Mouse (Mus musculus) stomach, embryonic 15.5 days (tissue): ENCODE measurements around the gene Ccdc169. TPM values are rescaled to one million over a fixed set of nuclear protein-coding genes. Genes with fewer than 3 reads are reported as not detected.

Experiments
- ATAC-seq: fragments of 200-750 bp; cut with Nextera tagmentation; 2 replicates; pipeline ENCODE4 v1.8.0; 2017; ENCODE audit warnings: low read depth, moderate number of reproducible peaks, moderate TSS enrichment; ENCODE audit not compliant: insufficient read depth, low FRiP score
- H3K27ac ChIP-seq: fragments of 300-500 bp; sonication (generic); 2 replicates; pipeline ENCODE4 v1.5.1; 2015; ENCODE audit warnings: mild to moderate bottlenecking, inconsistent platforms
- H3K27me3 ChIP-seq: fragments of 300-500 bp; sonication (generic); replicated peaks from 2 replicates; pipeline ENCODE4 v1.6.1; 2015; ENCODE audit warnings: inconsistent platforms
- H3K36me3 ChIP-seq: fragments of 300-500 bp; sonication (generic); 2 replicates; pipeline ENCODE4 v1.6.1; 2015; ENCODE audit warnings: inconsistent platforms
- H3K4me1 ChIP-seq: fragments of 300-500 bp; sonication (generic); 2 replicates; pipeline ENCODE4 v1.6.1; 2015; ENCODE audit warnings: inconsistent platforms
- H3K4me2 ChIP-seq: fragments of 300-500 bp; sonication (generic); 2 replicates; pipeline ENCODE4 v1.6.1; 2015; ENCODE audit warnings: mild to moderate bottlenecking, inconsistent platforms
- H3K4me3 ChIP-seq: fragments of 300-500 bp; sonication (generic); replicated peaks from 2 replicates; pipeline ENCODE4 v1.5.1; 2015; ENCODE audit warnings: inconsistent platforms
- H3K9ac ChIP-seq: fragments of 300-500 bp; sonication (generic); 2 replicates; pipeline ENCODE4 v1.6.1; 2015; ENCODE audit warnings: inconsistent platforms
- H3K9me3 ChIP-seq: fragments of 300-500 bp; sonication (generic); 2 replicates; pipeline ENCODE4 v1.6.1; 2016; ENCODE audit warnings: inconsistent platforms
- WGBS: fragments of 180-500 bp; shearing (Covaris S2); methylation state at CpG from one replicate; pipeline ENCODE4 v1.1.7; 2015; 5-methylcytosine and 5-hydroxymethylcytosine counted together
- polyA plus RNA-seq: library from polyadenylated mRNA; unstranded; fragments of >200 nt; fragmentation: Nextera tagmentation; extraction: Ambion mirVana; gene quantifications from 2 replicates; pipeline ENCODE4 v1.2.1, GENCODE M21; 2015

The Ccdc169 gene
- polyA plus RNA-seq, 1 experiment from 2014 or later = 0.09 TPM

GRCm38 (mm10) chr3:55105372-55106023, 31.6 kb upstream of the Ccdc169 start:
- no peak overlapping the region for H3K27ac ChIP-seq
- no peaks in the 10 kb centered on the region for H3K27me3 ChIP-seq
- H3K9me3 ChIP-seq = no peaks in the 10 kb centered on the region
- no peaks in the 10 kb centered on the region for H3K4me1 ChIP-seq
- H3K36me3 ChIP-seq = no peaks in the 10 kb centered on the region
- no peak overlapping the region for H3K9ac ChIP-seq
- no peak overlapping the region for H3K4me3 ChIP-seq
- ATAC-seq = no peak
- 67% methylated on average over 14 of the region's 14 CpGs for WGBS
- H3K4me2 ChIP-seq = no peak overlapping the region

- no peak overlapping the region for H3K27ac ChIP-seq
- WGBS = 80% methylated on average over 17 of the region's 17 CpGs
Measured at GRCm38 (mm10) chr3:55106051-55106450, 31.1 kb upstream of the Ccdc169 start.

GRCm38 (mm10) chr3:55109097-55109496, 28.0 kb upstream of the Ccdc169 start:
- H3K4me2 ChIP-seq = no peak overlapping the region
- no peaks in the 10 kb centered on the region for H3K36me3 ChIP-seq
- no peak overlapping the region for H3K9ac ChIP-seq
- 70% methylated on average over 4 of the region's 4 CpGs for WGBS
- no peaks in the 10 kb centered on the region for H3K9me3 ChIP-seq
- no peak overlapping the region for H3K27ac ChIP-seq
- no peak overlapping the region for H3K4me3 ChIP-seq
- no peaks in the 10 kb centered on the region for H3K27me3 ChIP-seq
- no peak for ATAC-seq
- H3K4me1 ChIP-seq = no peaks in the 10 kb centered on the region

More at GRCm38 (mm10) chr3:55106051-55106450, 31.1 kb upstream of the Ccdc169 start:
- Histone ChIP-seq H3K4me1 (no peaks in the 10 kb centered on the region), H3K4me3 (no peak overlapping the region), H3K9ac (no peak overlapping the region), H3K4me2 (no peak overlapping the region), H3K9me3 (no peaks in the 10 kb centered on the region), H3K27me3 (no peaks in the 10 kb centered on the region), H3K36me3 (no peaks in the 10 kb centered on the region)
- ATAC-seq = no peak

- Histone ChIP-seq H3K27me3 (no peaks in the 10 kb centered on the region), H3K4me1 (peaks cover 3% of the 10 kb centered on the region; the same call in 1 of the 2 replicates), H3K27ac (peak within 1 kb of the TSS; percentile 92), H3K9ac (peak within 1 kb of the TSS; percentile 98), H3K4me3 (peak within 1 kb of the TSS; percentile 88), H3K4me2 (peak within 1 kb of the TSS; percentile 54), H3K36me3 (peaks cover 3% of the 10 kb centered on the region; the same call in 1 of the 2 replicates), H3K9me3 (no peaks in the 10 kb centered on the region)
- peak; percentile 93 for ATAC-seq
- WGBS = 2% methylated on average over 58 of the region's 58 CpGs
Measured at GRCm38 (mm10) chr3:55111935-55112709, 25.0 kb upstream of the Ccdc169 start, which contains the start of gene Spg20. Gene Spg20 (plus strand): TSS chr3:55112108.

GRCm38 (mm10) chr3:55112710-55113415, 24.3 kb upstream of the Ccdc169 start:
- Histone ChIP-seq H3K4me2 (peak overlapping the region; percentile 54), H3K27ac (peak overlapping the region; percentile 92), H3K36me3 (peaks cover 10% of the 10 kb centered on the region; the same call in 1 of the 2 replicates), H3K9ac (peak overlapping the region; percentile 98), H3K9me3 (no peaks in the 10 kb centered on the region), H3K4me3 (peak overlapping the region; percentile 88), H3K27me3 (no peaks in the 10 kb centered on the region), H3K4me1 (peaks cover 3% of the 10 kb centered on the region; the same call in 1 of the 2 replicates)
- peak; percentile 37; the same call in 1 of the 2 replicates for ATAC-seq
- 33% methylated on average over 16 of the region's 16 CpGs for WGBS

- Histone ChIP-seq H3K4me1 (peaks cover 3% of the 10 kb centered on the region; the same call in 1 of the 2 replicates), H3K36me3 (peaks cover 23% of the 10 kb centered on the region), H3K9me3 (no peaks in the 10 kb centered on the region), H3K9ac (no peak overlapping the region), H3K4me3 (no peak overlapping the region), H3K27ac (no peak overlapping the region), H3K4me2 (no peak overlapping the region), H3K27me3 (no peaks in the 10 kb centered on the region)
- WGBS = 51% methylated on average over 7 of the region's 7 CpGs
- no peak for ATAC-seq
Measured at GRCm38 (mm10) chr3:55114313-55115065, 22.6 kb upstream of the Ccdc169 start.

- Histone ChIP-seq H3K4me3 (no peak overlapping the region), H3K4me1 (peaks cover 3% of the 10 kb centered on the region; the same call in 1 of the 2 replicates), H3K27me3 (no peaks in the 10 kb centered on the region), H3K4me2 (no peak overlapping the region), H3K9me3 (no peaks in the 10 kb centered on the region), H3K9ac (no peak overlapping the region), H3K27ac (no peak overlapping the region), H3K36me3 (peaks cover 23% of the 10 kb centered on the region)
- ATAC-seq = no peak
- 72% methylated on average over 1 of the region's 1 CpGs for WGBS
Measured at GRCm38 (mm10) chr3:55115071-55115470, 22.1 kb upstream of the Ccdc169 start.

- Histone ChIP-seq H3K4me2 (no peak overlapping the region), H3K4me3 (no peak overlapping the region), H3K27me3 (no peaks in the 10 kb centered on the region), H3K36me3 (peaks cover 23% of the 10 kb centered on the region), H3K9ac (no peak overlapping the region), H3K9me3 (no peaks in the 10 kb centered on the region), H3K27ac (no peak overlapping the region), H3K4me1 (peaks cover 3% of the 10 kb centered on the region; the same call in 1 of the 2 replicates)
- 86% methylated on average over 8 of the region's 8 CpGs for WGBS
- no peak for ATAC-seq
Measured at GRCm38 (mm10) chr3:55115989-55116388, 21.1 kb upstream of the Ccdc169 start.

- H3K36me3 ChIP-seq = peaks cover 38% of the 10 kb centered on the region
- H3K27ac ChIP-seq = no peak overlapping the region
- H3K9me3 ChIP-seq = no peaks in the 10 kb centered on the region
- no peak for ATAC-seq
- H3K4me1 ChIP-seq = peaks cover 3% of the 10 kb centered on the region; the same call in 1 of the 2 replicates
- no peak overlapping the region for H3K4me3 ChIP-seq
- no peaks in the 10 kb centered on the region for H3K27me3 ChIP-seq
- 74% methylated on average over 6 of the region's 6 CpGs for WGBS
- no peak overlapping the region for H3K9ac ChIP-seq
- H3K4me2 ChIP-seq = no peak overlapping the region
Measured at GRCm38 (mm10) chr3:55119275-55119898, 17.8 kb upstream of the Ccdc169 start.

GRCm38 (mm10) chr3:55122336-55122870, 14.7 kb upstream of the Ccdc169 start:
- Histone ChIP-seq H3K4me3 (no peak overlapping the region), H3K9me3 (no peaks in the 10 kb centered on the region), H3K9ac (no peak overlapping the region), H3K4me2 (no peak overlapping the region), H3K4me1 (no peaks in the 10 kb centered on the region), H3K36me3 (peaks cover 44% of the 10 kb centered on the region), H3K27ac (no peak overlapping the region), H3K27me3 (no peaks in the 10 kb centered on the region)
- no peak for ATAC-seq
- WGBS = 84% methylated on average over 3 of the region's 3 CpGs

- no peaks in the 10 kb centered on the region for H3K4me1 ChIP-seq
- no peaks in the 10 kb centered on the region for H3K27me3 ChIP-seq
- no peaks in the 10 kb centered on the region for H3K9me3 ChIP-seq
- WGBS = 79% methylated on average over 4 of the region's 4 CpGs
- ATAC-seq = no peak
- no peak overlapping the region for H3K9ac ChIP-seq
- no peak overlapping the region for H3K27ac ChIP-seq
- no peak overlapping the region for H3K4me2 ChIP-seq
- H3K36me3 ChIP-seq = peaks cover 38% of the 10 kb centered on the region
- no peak overlapping the region for H3K4me3 ChIP-seq
Measured at GRCm38 (mm10) chr3:55123064-55123463, 14.1 kb upstream of the Ccdc169 start.
